Mouse (Mus musculus): ENCODE measurements around the gene Dhrs11.

GRCm38 (mm10) chr11:84865268-84865667, 36.5 kb upstream of the Dhrs11 start:
- TF ChIP-seq EP300 (IDR thresholded peaks at IDR 0.05; ENCODE audit: insufficient read depth, low read depth, low read length) (no peak), CTCF (IDR thresholded peaks at IDR 0.05; ENCODE audit: low read depth, low read length) (no peak)

All from ES-Bruce4 (cell line).